Mouse (Mus musculus) limb, embryonic 11.5 days (tissue): ENCODE measurements around the gene C130032M10Rik. TPM values are rescaled to one million over a fixed set of nuclear protein-coding genes. Genes with fewer than 3 reads are reported as not detected.

ENCODE experiments used
- ATAC-seq: fragments of 200-750 bp; cut with Nextera tagmentation; 2 replicates; pipeline ENCODE4 v1.8.0; 2017; ENCODE audit warnings: low read depth; ENCODE audit not compliant: insufficient number of reproducible peaks, low FRiP score, low TSS enrichment
- DNase-seq: peaks from one replicate; pipeline ENCODE4 v3.0.0-alpha.2; 2015; ENCODE audit warnings: low spot score
- H3K27ac ChIP-seq: fragments of 300-500 bp; sonication (generic); replicated peaks from 2 replicates; pipeline ENCODE4 v1.5.1; 2014; ENCODE audit warnings: low read depth, mild to moderate bottlenecking, low read length
- H3K27me3 ChIP-seq: fragments of 300-500 bp; sonication (generic); 2 replicates; pipeline ENCODE4 v1.6.1; 2014; ENCODE audit warnings: mild to moderate bottlenecking, low read length, mixed read lengths; ENCODE audit not compliant: control insufficient read depth, insufficient read depth
- H3K36me3 ChIP-seq: fragments of 300-500 bp; sonication (generic); 2 replicates; pipeline ENCODE4 v1.6.1; 2014; ENCODE audit warnings: mild to moderate bottlenecking, low read length, moderate library complexity, mixed read lengths; ENCODE audit not compliant: control insufficient read depth, insufficient read depth
- H3K4me1 ChIP-seq: fragments of 300-500 bp; sonication (generic); 2 replicates; pipeline ENCODE4 v1.6.1; 2014; ENCODE audit warnings: low read length, mixed read lengths; ENCODE audit not compliant: control insufficient read depth, insufficient read depth
- H3K4me2 ChIP-seq: fragments of 300-500 bp; sonication (generic); 2 replicates; pipeline ENCODE4 v1.6.1; 2014; ENCODE audit warnings: low read depth, mild to moderate bottlenecking, moderate library complexity; ENCODE audit not compliant: severe bottlenecking
- H3K4me3 ChIP-seq: fragments of 300-500 bp; sonication (generic); 2 replicates; pipeline ENCODE4 v1.5.1; 2014; ENCODE audit warnings: low read depth, low read length
- H3K9ac ChIP-seq: fragments of 300-500 bp; sonication (generic); 2 replicates; pipeline ENCODE4 v1.6.1; 2014; ENCODE audit warnings: mild to moderate bottlenecking, low read length
- H3K9me3 ChIP-seq: fragments of 300-500 bp; sonication (generic); 2 replicates; pipeline ENCODE4 v1.6.1; 2016; ENCODE audit warnings: low read length; ENCODE audit not compliant: control insufficient read depth
- WGBS: fragments of 180-500 bp; shearing (Covaris S2); extraction: QIAGEN DNeasy Blood & Tissue Kit; methylation state at CpG from one replicate; pipeline ENCODE4 v1.1.7; 2014; 5-methylcytosine and 5-hydroxymethylcytosine counted together
- polyA plus RNA-seq: library from polyadenylated mRNA; unstranded; fragments of >200 nt; fragmentation: Nextera tagmentation; extraction: Ambion mirVana; gene quantifications from 2 replicates; pipeline ENCODE4 v1.2.1, GENCODE M21; 2014

The C130032M10Rik gene
- polyA plus RNA-seq, 1 experiment from 2014 or later: 0.67 TPM

- ATAC-seq: no peak
- DNase-seq: no peak
- no peak overlapping the region for H3K4me3 ChIP-seq
- H3K9ac ChIP-seq: no peak overlapping the region
- no peak overlapping the region for H3K4me2 ChIP-seq
- WGBS: 97% methylated on average over 9 of the region's 9 CpGs
- no peaks in the 10 kb centered on the region for H3K9me3 ChIP-seq
- H3K36me3 ChIP-seq: no peaks in the 10 kb centered on the region; the same call in 1 of the 2 replicates
- H3K27ac ChIP-seq: no peak overlapping the region
- H3K27me3 ChIP-seq: no peaks in the 10 kb centered on the region
- peaks cover 16% of the 10 kb centered on the region for H3K4me1 ChIP-seq
Observed at GRCm38 (mm10) chr9:114522501-114522900, 7.0 kb downstream of the C130032M10Rik start.

DNA sequence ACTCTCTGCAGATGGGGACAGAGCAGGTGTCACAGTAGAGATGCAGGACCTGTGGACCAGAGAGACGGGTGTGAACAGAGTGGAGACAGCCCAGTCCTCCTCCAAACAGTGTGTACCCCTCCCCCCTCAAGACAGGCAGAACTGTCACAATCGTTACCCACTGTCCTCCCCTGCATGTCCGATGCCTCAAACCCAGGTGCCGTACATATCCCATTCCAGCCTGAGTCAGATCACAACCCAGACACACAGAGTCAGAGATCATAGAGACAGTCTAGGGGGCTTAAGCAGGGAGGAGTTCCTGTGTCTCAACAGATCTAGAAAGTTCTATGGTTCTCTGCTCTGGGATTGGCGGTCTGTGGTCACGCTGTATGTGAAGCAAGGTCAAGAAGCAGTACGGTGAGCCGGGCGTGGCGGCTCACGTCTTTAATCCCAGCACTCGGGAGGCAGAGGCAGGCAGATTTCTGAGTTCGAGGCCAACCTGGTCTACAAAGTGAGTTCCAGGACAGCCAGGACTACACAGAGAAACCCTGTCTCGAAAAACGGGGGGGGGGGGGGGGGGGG is 9.7 kb downstream of the C130032M10Rik start:
- H3K4me3 ChIP-seq: no peak overlapping the region
- DNase-seq: no peak
- no peaks in the 10 kb centered on the region for H3K9me3 ChIP-seq
- H3K4me2 ChIP-seq: no peak overlapping the region
- ATAC-seq: no peak
- H3K4me1 ChIP-seq: peaks cover 22% of the 10 kb centered on the region
- H3K9ac ChIP-seq: no peak overlapping the region
- no peaks in the 10 kb centered on the region; the same call in 1 of the 2 replicates for H3K36me3 ChIP-seq
- no peak overlapping the region for H3K27ac ChIP-seq
- WGBS: 87% methylated on average over 14 of the region's 15 CpGs
- H3K27me3 ChIP-seq: no peaks in the 10 kb centered on the region

GRCm38 (mm10) chr9:114525891-114526290 is 10.4 kb downstream of the C130032M10Rik start:
- Histone ChIP-seq H3K4me3 (no peak overlapping the region), H3K9me3 (no peaks in the 10 kb centered on the region), H3K36me3 (no peaks in the 10 kb centered on the region; the same call in 1 of the 2 replicates), H3K9ac (peak overlapping the region; percentile 30; the same call in 1 of the 2 replicates), H3K27ac (peak overlapping the region; percentile 5; the same call in 1 of the 2 replicates), H3K4me2 (peak overlapping the region; percentile 23; the same call in 1 of the 2 replicates), H3K4me1 (peaks cover 25% of the 10 kb centered on the region), H3K27me3 (no peaks in the 10 kb centered on the region)
- ATAC-seq: no peak
- DNase-seq: no peak
- WGBS: 11% methylated on average over 8 of the region's 8 CpGs

GRCm38 (mm10) chr9:114526581-114526980 is 11.1 kb downstream of the C130032M10Rik start:
- Histone ChIP-seq H3K27ac (peak overlapping the region; percentile 60; the same call in 1 of the 2 replicates), H3K27me3 (no peaks in the 10 kb centered on the region), H3K4me3 (no peak overlapping the region), H3K4me2 (peak overlapping the region; percentile 23), H3K4me1 (peaks cover 32% of the 10 kb centered on the region), H3K36me3 (no peaks in the 10 kb centered on the region; the same call in 1 of the 2 replicates), H3K9ac (peak overlapping the region; percentile 30; the same call in 1 of the 2 replicates), H3K9me3 (no peaks in the 10 kb centered on the region)
- WGBS: 3% methylated on average over 8 of the region's 8 CpGs
- ATAC-seq (no peak), DNase-seq (peak; percentile 56)

DNA sequence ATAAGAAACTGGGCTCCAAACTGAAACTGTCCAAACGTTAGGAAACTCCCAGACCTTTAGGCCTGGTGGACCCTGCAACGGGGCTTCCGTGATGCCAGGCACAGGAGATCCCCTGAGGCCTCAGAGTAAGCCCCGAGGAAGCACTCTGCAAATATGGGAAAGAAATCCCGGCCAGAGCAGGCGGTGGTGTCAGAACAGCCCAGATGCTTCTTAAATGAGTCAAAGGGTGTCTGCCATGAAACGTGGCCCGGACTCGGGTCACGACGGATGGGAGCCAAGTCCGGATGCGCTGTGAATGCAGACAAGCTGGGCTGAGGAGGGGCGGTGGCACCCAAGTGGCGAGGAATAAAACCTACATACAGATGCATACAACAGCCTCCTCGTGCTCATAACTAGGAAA is 11.6 kb downstream of the C130032M10Rik start:
- Histone ChIP-seq H3K4me1 (peaks cover 37% of the 10 kb centered on the region), H3K4me3 (no peak overlapping the region), H3K4me2 (peak overlapping the region; percentile 23), H3K27ac (peak overlapping the region; percentile 60; the same call in 1 of the 2 replicates), H3K9ac (no peak overlapping the region; the same call in 1 of the 2 replicates), H3K9me3 (no peaks in the 10 kb centered on the region), H3K27me3 (no peaks in the 10 kb centered on the region), H3K36me3 (no peaks in the 10 kb centered on the region; the same call in 1 of the 2 replicates)
- 1% methylated on average over 16 of the region's 16 CpGs for WGBS
- peak; percentile 80 for DNase-seq
- ATAC-seq: no peak

GRCm38 (mm10) chr9:114527992-114528679 is 12.6 kb downstream of the C130032M10Rik start:
- DNase-seq (peak; percentile 84), ATAC-seq (peak; percentile 58; the same call in 1 of the 2 replicates)
- no peaks in the 10 kb centered on the region for H3K27me3 ChIP-seq
- H3K36me3 ChIP-seq: no peaks in the 10 kb centered on the region; the same call in 1 of the 2 replicates
- H3K9ac ChIP-seq: no peak overlapping the region
- no peaks in the 10 kb centered on the region for H3K9me3 ChIP-seq
- WGBS: 9% methylated on average over 17 of the region's 17 CpGs
- peak overlapping the region; percentile 34 for H3K4me2 ChIP-seq
- peaks cover 37% of the 10 kb centered on the region for H3K4me1 ChIP-seq
- no peak overlapping the region for H3K4me3 ChIP-seq
- peak overlapping the region; percentile 1; the same call in 1 of the 2 replicates for H3K27ac ChIP-seq

- ATAC-seq (no peak), DNase-seq (peak; percentile 31)
- Histone ChIP-seq H3K4me3 (no peak overlapping the region), H3K27ac (peak overlapping the region; percentile 1; the same call in 1 of the 2 replicates), H3K9me3 (no peaks in the 10 kb centered on the region), H3K4me1 (peaks cover 38% of the 10 kb centered on the region), H3K27me3 (no peaks in the 10 kb centered on the region), H3K36me3 (no peaks in the 10 kb centered on the region; the same call in 1 of the 2 replicates), H3K4me2 (no peak overlapping the region), H3K9ac (no peak overlapping the region)
- WGBS: 49% methylated on average over 9 of the region's 9 CpGs
Observed at GRCm38 (mm10) chr9:114528680-114529048, 13.2 kb downstream of the C130032M10Rik start.

- Histone ChIP-seq H3K9ac (no peak overlapping the region), H3K27me3 (no peaks in the 10 kb centered on the region), H3K4me3 (no peak overlapping the region), H3K4me2 (no peak overlapping the region), H3K36me3 (no peaks in the 10 kb centered on the region; the same call in 1 of the 2 replicates), H3K9me3 (no peaks in the 10 kb centered on the region), H3K27ac (no peak overlapping the region), H3K4me1 (peaks cover 34% of the 10 kb centered on the region)
- 12% methylated on average over 11 of the region's 11 CpGs for WGBS
- no peak for ATAC-seq
- DNase-seq: no peak
Observed at GRCm38 (mm10) chr9:114531276-114531675, 15.8 kb downstream of the C130032M10Rik start.
